Mouse (Mus musculus) kidney, adult 2 months (tissue): Measurements from ENCODE around the gene Mbd5. TPM values are rescaled to one million over a fixed set of nuclear protein-coding genes. Genes with fewer than 3 reads are reported as not detected.

Source experiments
- DNase-seq: peaks from one replicate; pipeline ENCODE4 v3.0.0; 2021
- H3K27ac ChIP-seq: fragments of 200-500 bp; 2 replicates; pipeline ENCODE4 v1.5.1; 2012; ENCODE audit warnings: low read depth, low read length, control low read depth, inconsistent platforms; ENCODE audit not compliant: insufficient read depth
- H3K27me3 ChIP-seq: fragments of 200-500 bp; replicated peaks from 2 replicates; pipeline ENCODE4 v1.6.1; 2012; ENCODE audit warnings: mild to moderate bottlenecking, moderate library complexity, low read length, inconsistent platforms; ENCODE audit not compliant: control insufficient read depth, insufficient read depth
- H3K36me3 ChIP-seq: fragments of 200-500 bp; 2 replicates; pipeline ENCODE4 v1.6.1; 2012; ENCODE audit warnings: mild to moderate bottlenecking, moderate library complexity, low read length, inconsistent platforms; ENCODE audit not compliant: control insufficient read depth, insufficient read depth
- H3K4me1 ChIP-seq: fragments of 200-500 bp; 2 replicates; pipeline ENCODE4 v1.6.1; 2011; ENCODE audit warnings: low read length; ENCODE audit not compliant: control insufficient read depth, insufficient read depth
- H3K4me3 ChIP-seq: fragments of 200-500 bp; 2 replicates; pipeline ENCODE4 v1.5.1; 2011; ENCODE audit warnings: mild to moderate bottlenecking, low read depth, low read length, control low read depth; ENCODE audit not compliant: insufficient read depth
- CTCF ChIP-seq: fragments of 200-500 bp; conservative IDR thresholded peaks from 2 replicates; pipeline ENCODE4 v1.5.1; 2011; ENCODE audit warnings: low read depth, mild to moderate bottlenecking, control low read depth, low read length, moderate library complexity, mixed read lengths; ENCODE audit not compliant: insufficient read depth, insufficient read length
- POLR2A ChIP-seq: fragments of 200-500 bp; IDR thresholded peaks from one replicate; pipeline ENCODE4 v1.6.1; 2011; ENCODE audit warnings: low read depth, low read length, control low read depth
- WGBS: fragments of 180-500 bp; shearing (Covaris S2); methylation state at CpG from one replicate; pipeline ENCODE4 v1.1.7; 2018; 5-methylcytosine and 5-hydroxymethylcytosine counted together
- polyA plus RNA-seq: library from polyadenylated mRNA; depleted of rRNA; stranded (reverse); fragments of >200 nt; gene quantifications from 2 replicates; pipeline ENCODE4 v1.2.3, GENCODE M21; 2012

Gene Mbd5
- polyA plus RNA-seq, 1 experiment = 8.6 TPM

DNA sequence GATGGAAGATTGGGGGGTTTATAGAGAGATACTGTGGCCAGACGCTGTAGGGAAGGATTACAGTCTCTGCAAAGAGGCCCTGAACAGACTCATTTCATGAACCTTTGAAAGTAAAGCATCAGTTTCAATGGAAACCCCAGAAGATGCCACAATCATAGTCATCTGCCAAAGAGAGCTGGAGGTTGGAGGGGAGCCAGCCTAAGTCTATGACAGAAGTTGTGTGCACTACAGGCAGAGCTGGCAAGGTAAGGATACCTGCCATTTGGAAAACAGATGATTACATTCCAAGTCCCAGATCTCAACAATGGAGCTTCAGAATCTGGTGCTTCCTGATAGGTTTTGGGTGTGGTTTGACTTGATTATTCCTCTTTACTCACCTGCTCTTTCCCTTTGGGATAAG, 261.1 kb downstream of the Mbd5 start:
- 96% methylated on average over 1 of the region's 1 CpGs for WGBS
- DNase-seq = no peak
- no peak overlapping the region for H3K4me3 ChIP-seq
- H3K36me3 ChIP-seq = no peaks in the 10 kb centered on the region
- H3K27me3 ChIP-seq = no peaks in the 10 kb centered on the region
- no peak overlapping the region for H3K27ac ChIP-seq
- no peak for TF ChIP-seq POLR2A
- no peak for TF ChIP-seq CTCF
- H3K4me1 ChIP-seq = no peaks in the 10 kb centered on the region

DNA sequence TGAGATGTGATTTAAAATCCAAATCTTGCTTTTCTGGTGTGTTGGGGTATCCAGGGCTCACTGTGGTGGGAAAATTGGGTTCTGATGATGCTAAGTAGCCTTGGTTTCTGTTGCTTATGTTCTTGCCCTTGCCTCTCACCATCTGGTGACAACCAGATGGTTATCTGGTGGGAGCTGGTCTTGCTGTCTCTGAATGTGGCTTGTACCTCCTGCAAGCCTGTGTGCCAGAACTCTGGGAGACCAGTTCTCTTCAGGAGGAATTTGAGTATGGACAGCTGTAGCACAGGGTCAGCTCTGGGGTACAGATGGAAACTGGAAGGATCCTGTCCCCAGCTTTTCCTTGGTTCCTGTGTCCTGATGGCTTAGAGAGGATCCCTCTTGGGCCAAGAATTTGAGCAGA, 280.4 kb downstream of the Mbd5 start:
- H3K4me3 ChIP-seq = no peak overlapping the region
- H3K27me3 ChIP-seq = no peaks in the 10 kb centered on the region
- no peaks in the 10 kb centered on the region for H3K36me3 ChIP-seq
- no peak overlapping the region for H3K27ac ChIP-seq
- H3K4me1 ChIP-seq = no peaks in the 10 kb centered on the region
- DNase-seq = no peak
- TF ChIP-seq POLR2A (no peak), CTCF (no peak)

DNA sequence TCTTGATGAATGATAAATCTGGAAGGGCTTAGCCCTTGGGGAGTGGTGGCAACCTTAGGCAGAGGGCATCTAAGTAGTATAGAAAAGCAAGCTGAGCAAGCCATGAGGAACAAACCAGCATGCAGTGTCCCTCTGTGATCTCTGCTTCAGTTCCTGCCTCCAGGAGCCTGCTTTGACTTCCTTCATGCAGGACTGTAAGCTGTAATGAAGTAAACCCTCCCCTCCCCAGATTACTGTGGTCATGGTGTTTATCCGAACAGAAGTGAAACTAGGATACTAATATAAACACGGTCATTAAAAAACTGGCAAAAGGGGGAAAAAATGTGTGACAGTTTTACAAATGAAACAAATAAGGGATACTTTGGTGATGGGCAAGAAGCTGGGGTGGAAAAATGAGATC, 284.8 kb downstream of the Mbd5 start:
- no peak overlapping the region for H3K27ac ChIP-seq
- no peak for DNase-seq
- H3K4me3 ChIP-seq = no peak overlapping the region
- 69% methylated on average over 2 of the region's 2 CpGs for WGBS
- no peaks in the 10 kb centered on the region for H3K4me1 ChIP-seq
- no peaks in the 10 kb centered on the region; the same call in 1 of the 2 replicates for H3K36me3 ChIP-seq
- no peaks in the 10 kb centered on the region for H3K27me3 ChIP-seq
- TF ChIP-seq CTCF (no peak), POLR2A (no peak)

DNA sequence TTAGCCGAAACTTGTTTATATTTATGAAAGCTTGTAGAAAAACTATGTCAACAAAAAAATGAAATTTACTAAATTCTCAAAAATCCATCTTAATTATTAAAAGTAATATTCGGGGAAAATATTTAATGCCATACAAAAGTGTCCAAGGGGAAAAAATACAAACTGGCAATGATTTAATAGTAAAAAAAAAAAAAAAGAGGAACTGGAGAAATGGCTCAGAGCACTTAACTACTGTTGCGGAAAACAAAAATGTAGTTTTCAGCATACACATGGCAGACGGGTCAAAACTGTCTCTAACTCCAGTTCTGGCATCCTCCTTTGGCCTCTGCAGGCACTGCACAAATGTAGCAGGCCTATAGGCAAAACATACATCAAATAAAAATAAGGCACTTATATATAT, 292.4 kb downstream of the Mbd5 start:
- H3K4me3 ChIP-seq = no peak overlapping the region
- whole genome bisulfite sequencing = 82% methylated on average over 4 of the region's 4 CpGs
- DNase-seq = no peak
- H3K27me3 ChIP-seq = no peaks in the 10 kb centered on the region
- TF ChIP-seq POLR2A = no peak
- no peak for TF ChIP-seq CTCF
- no peak overlapping the region for H3K27ac ChIP-seq
- no peaks in the 10 kb centered on the region for H3K4me1 ChIP-seq
- no peaks in the 10 kb centered on the region for H3K36me3 ChIP-seq

DNA sequence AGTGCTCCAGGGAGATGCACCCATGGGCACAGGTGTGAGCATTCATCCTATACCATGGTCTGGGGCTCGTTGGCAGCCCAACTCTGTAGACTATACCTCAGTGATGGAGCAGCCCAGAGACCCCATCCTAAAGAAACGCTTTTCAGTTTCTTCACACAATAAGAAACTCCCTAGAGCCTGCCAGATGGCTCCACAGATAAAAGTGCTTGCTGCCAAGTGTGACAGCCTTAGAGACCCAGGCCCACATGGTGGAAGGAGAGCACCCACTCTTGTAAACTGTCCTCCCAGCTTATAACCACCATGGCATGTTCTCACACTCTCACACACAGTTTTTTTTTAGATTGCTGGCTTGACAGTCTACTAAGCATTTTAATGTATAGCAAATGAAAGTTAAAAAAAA, 314.8 kb downstream of the Mbd5 start:
- H3K36me3 ChIP-seq = no peaks in the 10 kb centered on the region
- no peak for DNase-seq
- H3K27ac ChIP-seq = no peak overlapping the region
- no peak for TF ChIP-seq CTCF
- no peak for TF ChIP-seq POLR2A
- H3K4me3 ChIP-seq = no peak overlapping the region
- WGBS = 70% methylated on average over 2 of the region's 2 CpGs
- no peaks in the 10 kb centered on the region for H3K4me1 ChIP-seq
- H3K27me3 ChIP-seq = no peaks in the 10 kb centered on the region

DNA sequence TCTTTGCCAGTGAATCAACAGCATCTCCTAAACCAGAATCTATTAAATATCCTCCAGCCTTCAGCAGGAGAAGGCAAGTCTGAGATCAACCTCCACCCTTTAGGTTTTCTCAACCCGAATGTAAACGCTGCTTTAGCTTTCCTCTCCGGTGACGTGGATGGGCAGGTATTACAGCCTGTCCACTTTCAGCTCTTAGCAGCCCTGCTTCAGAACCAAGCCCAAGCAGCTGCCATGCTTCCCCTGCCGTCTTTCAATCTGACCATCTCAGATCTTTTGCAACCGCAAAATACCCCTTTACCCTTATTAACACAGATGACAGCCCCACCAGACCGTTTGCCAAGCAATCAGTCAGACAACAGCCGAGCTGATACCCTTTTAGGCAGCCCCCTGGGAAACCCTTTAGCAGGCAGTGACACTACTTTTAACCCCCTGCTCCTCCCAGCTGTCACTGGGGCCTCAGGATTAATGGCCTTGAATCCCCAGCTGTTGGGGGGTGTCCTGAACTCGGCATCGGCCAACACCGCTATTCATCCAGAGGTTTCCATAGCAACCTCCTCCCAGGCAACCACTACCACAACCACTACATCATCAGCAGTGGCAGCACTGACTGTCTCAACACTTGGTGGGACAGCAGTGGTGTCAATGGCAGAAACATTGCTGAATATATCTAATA, 323.1 kb downstream of the Mbd5 start:
- no peak overlapping the region for H3K4me3 ChIP-seq
- TF ChIP-seq CTCF = no peak
- no peak for TF ChIP-seq POLR2A
- no peaks in the 10 kb centered on the region for H3K27me3 ChIP-seq
- no peak for DNase-seq
- H3K27ac ChIP-seq = no peak overlapping the region
- 45% methylated on average over 11 of the region's 11 CpGs for WGBS
- H3K4me1 ChIP-seq = no peaks in the 10 kb centered on the region
- H3K36me3 ChIP-seq = no peaks in the 10 kb centered on the region

DNA sequence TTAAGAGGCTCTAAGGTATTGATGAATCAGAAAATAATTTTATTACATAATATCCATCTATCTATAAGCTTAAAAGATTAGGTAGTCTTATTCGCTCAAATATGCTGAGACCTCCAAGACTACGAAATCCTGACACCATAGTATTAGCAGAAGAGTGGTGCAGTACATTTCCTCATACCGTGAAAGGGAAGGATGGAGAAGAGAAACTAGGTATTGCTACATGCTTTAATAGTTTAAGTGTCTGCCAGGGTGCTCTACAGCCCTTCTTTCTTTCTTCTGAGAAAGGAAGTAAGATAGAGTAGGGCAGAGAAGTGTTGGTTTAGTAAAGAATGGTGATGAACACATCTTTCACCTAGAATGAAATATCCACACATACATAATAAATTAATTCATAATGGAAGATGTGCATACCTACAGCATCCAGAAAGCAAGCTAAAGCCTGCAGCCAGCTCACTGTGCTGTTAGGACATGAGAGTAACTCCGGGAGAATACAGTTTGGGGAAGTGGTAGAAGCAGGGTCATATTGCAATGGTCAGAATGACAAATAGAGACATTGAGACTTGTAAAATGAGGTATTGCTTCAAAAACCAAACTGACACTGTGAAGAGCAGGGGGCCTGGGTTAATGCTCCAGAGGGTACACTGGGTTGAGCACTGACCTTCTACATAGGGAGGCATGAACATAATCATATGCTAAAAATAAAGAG, 326.9 kb downstream of the Mbd5 start:
- DNase-seq = no peak
- Histone ChIP-seq H3K4me1 (no peaks in the 10 kb centered on the region), H3K36me3 (no peaks in the 10 kb centered on the region), H3K27ac (no peak overlapping the region), H3K4me3 (no peak overlapping the region), H3K27me3 (no peaks in the 10 kb centered on the region)
- no peak for TF ChIP-seq CTCF
- no peak for TF ChIP-seq POLR2A
- 91% methylated on average over 4 of the region's 4 CpGs for WGBS
